Mouse (Mus musculus): ENCODE measurements around the gene Lect2. TPM values are rescaled to one million over a fixed set of nuclear protein-coding genes. Genes with fewer than 3 reads are reported as not detected.

The Lect2 gene
- polyA plus RNA-seq, 1 experiment, result not detected

- Histone ChIP-seq H3K36me3 (replicated peaks; ENCODE audit: low read length) (no peaks in the 10 kb centered on the region), H3K4me1 (no peaks in the 10 kb centered on the region), H3K4me3 (replicated peaks) (no peak overlapping the region), H3K9me3 (no peaks in the 10 kb centered on the region), H3K27me3 (replicated peaks) (no peaks in the 10 kb centered on the region)
- TF ChIP-seq FLI1 (IDR thresholded peaks at IDR 0.05; ENCODE audit: low read length), result no peak
- TF ChIP-seq GATA1 (IDR thresholded peaks at IDR 0.05; ENCODE audit: borderline replicate concordance, low read length), result no peak
Observed at GRCm38 (mm10) chr13:56543805-56544204, 4.5 kb downstream of the Lect2 start.

- Histone ChIP-seq H3K9me3 (peaks cover 4% of the 10 kb centered on the region), H3K36me3 (replicated peaks; ENCODE audit: low read length) (no peaks in the 10 kb centered on the region), H3K4me1 (no peaks in the 10 kb centered on the region), H3K4me3 (replicated peaks) (no peak overlapping the region), H3K27me3 (replicated peaks) (peaks cover 2% of the 10 kb centered on the region)
- TF ChIP-seq GATA1 (IDR thresholded peaks at IDR 0.05; ENCODE audit: borderline replicate concordance, low read length) (no peak), FLI1 (IDR thresholded peaks at IDR 0.05; ENCODE audit: low read length) (no peak)
Observed at GRCm38 (mm10) chr13:56539846-56540245, 8.5 kb downstream of the Lect2 start.

- H3K36me3 ChIP-seq (replicated peaks; ENCODE audit: low read length), result no peaks in the 10 kb centered on the region
- no peak overlapping the region for H3K4me3 ChIP-seq (replicated peaks)
- peaks cover 12% of the 10 kb centered on the region for H3K9me3 ChIP-seq
- peaks cover 2% of the 10 kb centered on the region for H3K27me3 ChIP-seq (replicated peaks)
- H3K4me1 ChIP-seq, result no peaks in the 10 kb centered on the region
- TF ChIP-seq FLI1 (IDR thresholded peaks at IDR 0.05; ENCODE audit: low read length) (no peak), GATA1 (IDR thresholded peaks at IDR 0.05; ENCODE audit: borderline replicate concordance, low read length) (no peak)
Observed at GRCm38 (mm10) chr13:56537026-56537425, 11.3 kb downstream of the Lect2 start.

GRCm38 (mm10) chr13:56535570-56535969 is 12.7 kb downstream of the Lect2 start:
- no peaks in the 10 kb centered on the region for H3K4me1 ChIP-seq
- TF ChIP-seq GATA1 (IDR thresholded peaks at IDR 0.05; ENCODE audit: borderline replicate concordance, low read length) (no peak), FLI1 (IDR thresholded peaks at IDR 0.05; ENCODE audit: low read length) (no peak)
- H3K27me3 ChIP-seq (replicated peaks), result peaks cover 4% of the 10 kb centered on the region
- H3K9me3 ChIP-seq, result peaks cover 12% of the 10 kb centered on the region
- no peak overlapping the region for H3K4me3 ChIP-seq (replicated peaks)
- H3K36me3 ChIP-seq (replicated peaks; ENCODE audit: low read length), result no peaks in the 10 kb centered on the region

GRCm38 (mm10) chr13:56534931-56535330 is 13.4 kb downstream of the Lect2 start:
- TF ChIP-seq GATA1 (IDR thresholded peaks at IDR 0.05; ENCODE audit: borderline replicate concordance, low read length) (no peak), FLI1 (IDR thresholded peaks at IDR 0.05; ENCODE audit: low read length) (no peak)
- Histone ChIP-seq H3K4me3 (replicated peaks) (no peak overlapping the region), H3K9me3 (peaks cover 12% of the 10 kb centered on the region), H3K36me3 (replicated peaks; ENCODE audit: low read length) (no peaks in the 10 kb centered on the region), H3K4me1 (no peaks in the 10 kb centered on the region), H3K27me3 (replicated peaks) (peaks cover 4% of the 10 kb centered on the region)

- H3K4me3 ChIP-seq (replicated peaks), result no peak overlapping the region
- peaks cover 8% of the 10 kb centered on the region; the same call in 1 of the 2 replicates for H3K9me3 ChIP-seq
- TF ChIP-seq GATA1 (IDR thresholded peaks at IDR 0.05; ENCODE audit: borderline replicate concordance, low read length), result no peak
- TF ChIP-seq FLI1 (IDR thresholded peaks at IDR 0.05; ENCODE audit: low read length), result no peak
- H3K4me1 ChIP-seq, result no peaks in the 10 kb centered on the region
- no peaks in the 10 kb centered on the region for H3K36me3 ChIP-seq (replicated peaks; ENCODE audit: low read length)
- H3K27me3 ChIP-seq (replicated peaks), result peaks cover 5% of the 10 kb centered on the region
Observed at GRCm38 (mm10) chr13:56529685-56530084, 18.6 kb downstream of the Lect2 start.

- no peak overlapping the region for H3K4me3 ChIP-seq (replicated peaks)
- no peak for TF ChIP-seq FLI1 (IDR thresholded peaks at IDR 0.05; ENCODE audit: low read length)
- no peak for TF ChIP-seq GATA1 (IDR thresholded peaks at IDR 0.05; ENCODE audit: borderline replicate concordance, low read length)
- no peaks in the 10 kb centered on the region for H3K4me1 ChIP-seq
- H3K27me3 ChIP-seq (replicated peaks), result peaks cover 5% of the 10 kb centered on the region
- H3K36me3 ChIP-seq (replicated peaks; ENCODE audit: low read length), result no peaks in the 10 kb centered on the region
- H3K9me3 ChIP-seq, result peaks cover 5% of the 10 kb centered on the region; the same call in 1 of the 2 replicates
Observed at GRCm38 (mm10) chr13:56529031-56529430, 19.3 kb downstream of the Lect2 start.

- Histone ChIP-seq H3K36me3 (replicated peaks; ENCODE audit: low read length) (no peaks in the 10 kb centered on the region), H3K4me3 (replicated peaks) (no peak overlapping the region), H3K27me3 (replicated peaks) (peaks cover 5% of the 10 kb centered on the region), H3K4me1 (no peaks in the 10 kb centered on the region), H3K9me3 (no peaks in the 10 kb centered on the region)
- TF ChIP-seq FLI1 (IDR thresholded peaks at IDR 0.05; ENCODE audit: low read length) (no peak), GATA1 (IDR thresholded peaks at IDR 0.05; ENCODE audit: borderline replicate concordance, low read length) (no peak)
Observed at GRCm38 (mm10) chr13:56528281-56528680, 20.0 kb downstream of the Lect2 start.

- Histone ChIP-seq H3K4me3 (replicated peaks) (no peak overlapping the region), H3K27me3 (replicated peaks) (peaks cover 5% of the 10 kb centered on the region), H3K36me3 (replicated peaks; ENCODE audit: low read length) (no peaks in the 10 kb centered on the region), H3K4me1 (peaks cover under 1% of the 10 kb centered on the region), H3K9me3 (no peaks in the 10 kb centered on the region)
- no peak for TF ChIP-seq GATA1 (IDR thresholded peaks at IDR 0.05; ENCODE audit: borderline replicate concordance, low read length)
Observed at GRCm38 (mm10) chr13:56527846-56528245, 20.5 kb downstream of the Lect2 start.

- Histone ChIP-seq H3K36me3 (replicated peaks; ENCODE audit: low read length) (no peaks in the 10 kb centered on the region), H3K4me3 (replicated peaks) (no peak overlapping the region), H3K4me1 (peaks cover 8% of the 10 kb centered on the region), H3K9me3 (no peaks in the 10 kb centered on the region), H3K27me3 (replicated peaks) (peaks cover 5% of the 10 kb centered on the region)
- TF ChIP-seq GATA1 (IDR thresholded peaks at IDR 0.05; ENCODE audit: borderline replicate concordance, low read length) (no peak), FLI1 (IDR thresholded peaks at IDR 0.05; ENCODE audit: low read length) (no peak)
Observed at GRCm38 (mm10) chr13:56526871-56527270, 21.4 kb downstream of the Lect2 start.

- H3K36me3 ChIP-seq (replicated peaks; ENCODE audit: low read length), result no peaks in the 10 kb centered on the region
- H3K4me3 ChIP-seq (replicated peaks), result peak overlapping the region; percentile 92
- TF ChIP-seq FLI1 (IDR thresholded peaks at IDR 0.05; ENCODE audit: low read length), result no peak
- TF ChIP-seq GATA1 (IDR thresholded peaks at IDR 0.05; ENCODE audit: borderline replicate concordance, low read length), result no peak
- H3K9me3 ChIP-seq, result no peaks in the 10 kb centered on the region
- H3K27me3 ChIP-seq (replicated peaks), result peaks cover 2% of the 10 kb centered on the region
- H3K4me1 ChIP-seq, result peaks cover 8% of the 10 kb centered on the region
Observed at GRCm38 (mm10) chr13:56522821-56523167, 25.5 kb downstream of the Lect2 start.
